Mouse (Mus musculus) ES-E14 (cell line): ENCODE results near the gene Gm26657.

Experiments used
- CHD2 ChIP-seq: IDR thresholded peaks from 2 replicates; pipeline ENCODE4 v1.6.1; 2014; ENCODE audit warnings: mild to moderate bottlenecking, low read depth, low read length, inconsistent platforms
- MAFK ChIP-seq: IDR thresholded peaks from 2 replicates; pipeline ENCODE4 v1.6.1; 2014; ENCODE audit warnings: mild to moderate bottlenecking, low read depth, low read length, inconsistent platforms; ENCODE audit not compliant: insufficient read depth
- ZNF384 ChIP-seq: IDR thresholded peaks from 2 replicates; pipeline ENCODE4 v1.6.1; 2012; ENCODE audit warnings: low read depth, low read length, inconsistent platforms

DNA sequence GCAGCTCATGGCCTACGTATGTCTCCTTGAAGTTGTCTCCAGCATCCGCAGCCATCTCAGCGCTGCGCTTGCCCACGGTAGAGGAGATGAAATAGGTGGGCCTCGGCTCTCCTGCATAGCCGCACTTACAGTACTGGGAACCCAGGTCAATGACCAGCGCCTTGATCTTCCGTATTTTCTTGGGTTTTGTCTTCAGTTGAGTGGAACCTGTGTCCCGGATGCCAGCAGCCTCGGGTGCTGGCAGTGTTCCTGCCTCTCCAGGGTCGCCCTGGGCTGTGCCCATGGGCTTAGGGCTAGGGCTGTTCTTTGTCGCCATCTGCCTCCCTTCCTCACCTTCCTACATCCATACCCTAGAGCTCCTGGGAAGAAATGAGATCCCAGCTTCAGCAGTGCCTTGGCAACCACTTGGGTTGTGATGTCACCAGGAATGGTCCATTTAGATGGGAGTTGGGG is 1.2 kb downstream of the Gm26657 start, which contains the start of gene Actl7b:
- TF ChIP-seq ZNF384 (no peak), MAFK (no peak), CHD2 (no peak)
